8 mouse cellular contexts compared by ENCODE assay signal in genomic region chr3:94372641-94373040, GRCm38 (mm10). TPM values are rescaled to one million over a fixed set of nuclear protein-coding genes. Genes with fewer than 3 reads are reported as not detected.
DNase-seq lines count a peak whose midpoint lies in the region; ATAC-seq and TF ChIP-seq lines count a peak whose summit lies in the region.

Gene Rorc, plus strand, starts transcription at chr3:94372794.

- no peaks in the 10 kb centered on the region for H3K27me3 ChIP-seq in Patski
- H3K27me3 ChIP-seq in hindbrain, embryonic 16.5 days (replicated peaks; ENCODE audit: control insufficient read depth, insufficient read depth, low read length) = 0 out of 2 replicates have a peak, but pooled peaks cover 4% of the 10 kb centered on the region
- H3K27me3 ChIP-seq in liver, embryonic 12.5 days (replicated peaks) = peaks cover 49% of the 10 kb centered on the region

- H3K36me3 ChIP-seq in hindbrain, embryonic 16.5 days (ENCODE audit: control insufficient read depth, insufficient read depth, low read length) = no peaks in the 10 kb centered on the region
- no peaks in the 10 kb centered on the region for H3K36me3 ChIP-seq in liver, embryonic 12.5 days

- peak; percentile 48 for ATAC-seq in Patski
- peak; percentile 16; the same call in 1 of the 2 replicates for ATAC-seq in hindbrain, embryonic 16.5 days
- ATAC-seq in liver, embryonic 12.5 days = no peak

- H3K9ac ChIP-seq in hindbrain, embryonic 16.5 days (ENCODE audit: low read depth, low read length) = peak within 1 kb of the TSS; percentile 41
- H3K9ac ChIP-seq in liver, embryonic 12.5 days = no peak within 1 kb of the TSS

- peak within 1 kb of the TSS; percentile 47 for H3K4me2 ChIP-seq in hindbrain, embryonic 16.5 days (ENCODE audit: low read length)
- H3K4me2 ChIP-seq in liver, embryonic 12.5 days = peak within 1 kb of the TSS; percentile 37

- WGBS in hindbrain, embryonic 16.5 days = 12% methylated on average over 5 of the region's 5 CpGs
- 12% methylated on average over 5 of the region's 5 CpGs for WGBS in liver, embryonic 12.5 days (ENCODE audit: insufficient replicate concordance)
- 46% methylated on average over 5 of the region's 5 CpGs for WGBS in olfactory bulb, adult 2 months

- no peak for TF ChIP-seq CTCF in Patski (IDR thresholded peaks at IDR 0.05)
- no peak for TF ChIP-seq CTCF in olfactory bulb, adult 2 months (IDR thresholded peaks at IDR 0.05; ENCODE audit: insufficient read depth, low read depth, low read length)

- intact Hi-C loops in gastrocnemius, postnatal 14 days (cut with DNase I; ENCODE audit: low total_unique reads) = no loop called here

- CTCF ChIA-PET in Patski (lab: Charles Lee) = no interaction called here

- H3K4me3 ChIP-seq in hindbrain, embryonic 16.5 days (ENCODE audit: low read length) = peak within 1 kb of the TSS; percentile 14; the same call in 1 of the 2 replicates
- no peak within 1 kb of the TSS for H3K4me3 ChIP-seq in liver, embryonic 12.5 days
- H3K4me3 ChIP-seq in olfactory bulb, adult 2 months (ENCODE audit: insufficient read depth, low read depth, low read length) = 0 out of 2 replicates have a peak within 1 kb of the TSS, but pooled peaks have one; percentile 18

- in situ Hi-C loops in Patski (cut with MboI; ENCODE audit: low pct_unique_long_range_greater_than_20kb) = loop anchor here (25.0 kb wide), 1 partner anchor 610 kb away; the partner anchor contains the start of gene Gm5773

- H3K27ac ChIP-seq in hindbrain, embryonic 16.5 days (ENCODE audit: low read depth, low read length) = peak within 1 kb of the TSS; percentile 29; the same call in 1 of the 2 replicates
- H3K27ac ChIP-seq in liver, embryonic 12.5 days = no peak within 1 kb of the TSS
- H3K27ac ChIP-seq in olfactory bulb, adult 2 months (ENCODE audit: insufficient read depth, low read depth, low read length) = no peak within 1 kb of the TSS

- H3K4me1 ChIP-seq in hindbrain, embryonic 16.5 days (ENCODE audit: control insufficient read depth, insufficient read depth, low read depth, low read length) = peaks cover 22% of the 10 kb centered on the region
- peaks cover 15% of the 10 kb centered on the region for H3K4me1 ChIP-seq in liver, embryonic 12.5 days
- H3K4me1 ChIP-seq in olfactory bulb, adult 2 months (ENCODE audit: control insufficient read depth, insufficient read depth, low read length) = peaks cover 17% of the 10 kb centered on the region

- H3K9me3 ChIP-seq in hindbrain, embryonic 16.5 days (ENCODE audit: control insufficient read depth, low read length) = no peaks in the 10 kb centered on the region
- no peaks in the 10 kb centered on the region for H3K9me3 ChIP-seq in liver, embryonic 12.5 days (replicated peaks)

- no peak for TF ChIP-seq POLR2A in olfactory bulb, adult 2 months (IDR thresholded peaks at IDR 0.05; ENCODE audit: insufficient read depth, low read depth, low read length)

- DNase-seq in Patski (ENCODE audit: low read depth, low spot score) = no peak
- DNase-seq in cerebellum, adult 11 months = peak; percentile 63
- peak; percentile 65 for DNase-seq in gastrocnemius, postnatal 14 days
- DNase-seq in frontal cortex, postnatal 36 days (ENCODE audit: low spot score in 2 of 2) = no peak
- no peak for DNase-seq in frontal cortex, postnatal 10 days (ENCODE audit: low spot score in 2 of 2)

- POLR2A ChIA-PET in Patski (lab: Charles Lee) = no interaction called here

RNA-seq across cellular contexts. Expression of gene Rorc, which starts in this region (rescaled TPM):
- polyA plus RNA-seq in Patski (2021) = 16.1 TPM
- total RNA-seq in gastrocnemius, postnatal 14 days (2021) = 10 to 100 TPM; 15.8 to 22.8 TPM
- 0.36 and 0.54 TPM in 2 replicates for polyA plus RNA-seq in hindbrain, embryonic 16.5 days (2015; fragmentation: Nextera tagmentation; extraction: Ambion mirVana)
- polyA plus RNA-seq in liver, embryonic 12.5 days (2016; fragmentation: Nextera tagmentation; extraction: Ambion mirVana) = 0.49 and 0.70 TPM in 2 replicates
- 118 TPM in 1 of 2 replicates, not detected in the other for polyA plus RNA-seq in olfactory bulb, adult 2 months (2012; ENCODE audit: insufficient read depth, insufficient read length, low replicate concordance, missing spikeins)

Comparison
In these comparisons a context has a peak if more than half of its experiments do, and no peak if none do; other contexts are left out.
1. RNA of gene Rorc (polyA plus RNA-seq): 118 TPM in olfactory bulb, adult 2 months and 16.1 TPM in Patski (single experiment); 0.49 to 0.70 TPM in liver, embryonic 12.5 days and 0.36 to 0.54 TPM in hindbrain, embryonic 16.5 days; every median in the first group is over 10 times any median in the second.
2. Peak in ATAC-seq, H3K4me3 ChIP-seq, H3K27ac ChIP-seq, H3K9ac ChIP-seq and H3K4me2 ChIP-seq in hindbrain, embryonic 16.5 days; RNA of the gene not detected or under 1 TPM.
3. DNase-seq: peak in cerebellum, adult 11 months (single experiment) and gastrocnemius, postnatal 14 days (single experiment); none in Patski (single experiment), frontal cortex, postnatal 36 days (0 of 2) and frontal cortex, postnatal 10 days (0 of 2).